Mouse (Mus musculus) forebrain, embryonic 10.5 days (tissue): ENCODE data around the gene Eri2. TPM values are rescaled to one million over a fixed set of nuclear protein-coding genes. Genes with fewer than 3 reads are reported as not detected.

ENCODE experiments used
- DNase-seq: peaks from one replicate; pipeline ENCODE4 v3.0.0-alpha.2; 2017; ENCODE audit warnings: low spot score; ENCODE audit errors: extremely low spot score
- H3K27ac ChIP-seq: fragments of 300-500 bp; sonication (generic); 2 replicates; pipeline ENCODE4 v1.5.1; 2016; ENCODE audit warnings: mild to moderate bottlenecking
- H3K27me3 ChIP-seq: fragments of 300-500 bp; sonication (generic); 2 replicates; pipeline ENCODE4 v1.6.1; 2016; ENCODE audit warnings: mild to moderate bottlenecking; ENCODE audit not compliant: poor library complexity, severe bottlenecking
- H3K36me3 ChIP-seq: fragments of 300-500 bp; sonication (generic); replicated peaks from 2 replicates; pipeline ENCODE4 v1.6.1; 2016; ENCODE audit warnings: mild to moderate bottlenecking, moderate library complexity
- H3K4me1 ChIP-seq: fragments of 300-500 bp; sonication (generic); 2 replicates; pipeline ENCODE4 v1.6.1; 2016
- H3K4me3 ChIP-seq: fragments of 300-500 bp; sonication (generic); 2 replicates; pipeline ENCODE4 v1.5.1; 2016; ENCODE audit warnings: mild to moderate bottlenecking, moderate library complexity
- H3K9me3 ChIP-seq: fragments of 300-500 bp; sonication (generic); 2 replicates; pipeline ENCODE4 v1.6.1; 2016; ENCODE audit warnings: mild to moderate bottlenecking, moderate library complexity
- WGBS: fragments of 180-500 bp; shearing (Covaris S2); methylation state at CpG from one replicate; pipeline ENCODE4 v1.1.7; 2016; 5-methylcytosine and 5-hydroxymethylcytosine counted together
- polyA plus RNA-seq: library from polyadenylated mRNA; unstranded; fragments of >200 nt; fragmentation: Nextera tagmentation; extraction: Ambion mirVana; gene quantifications from 2 replicates; pipeline ENCODE4 v1.2.1, GENCODE M21; 2016

Eri2 gene
- polyA plus RNA-seq: 34.6 and 36.0 TPM in 2 replicates

- peak; percentile 94 for DNase-seq
- Histone ChIP-seq H3K9me3 (no peaks in the 10 kb centered on the region), H3K4me3 (peak within 1 kb of the TSS; percentile 76), H3K27me3 (no peaks in the 10 kb centered on the region), H3K27ac (peak within 1 kb of the TSS; percentile 94), H3K4me1 (peaks cover 25% of the 10 kb centered on the region), H3K36me3 (peaks cover 36% of the 10 kb centered on the region)
- under 1% methylated on average over 53 of the region's 53 CpGs for WGBS
Measured at GRCm38 (mm10) chr7:119793586-119794250, at the start of gene Eri2, which contains the start of gene Rexo5. Gene Eri2 (minus strand): TSS chr7:119794058. Gene Rexo5 (plus strand): TSS chr7:119794006.

GRCm38 (mm10) chr7:119841820-119842449, 48.1 kb upstream of the Eri2 start:
- Histone ChIP-seq H3K4me1 (no peaks in the 10 kb centered on the region), H3K27ac (no peak overlapping the region), H3K9me3 (no peaks in the 10 kb centered on the region), H3K36me3 (peaks cover 53% of the 10 kb centered on the region), H3K4me3 (no peak overlapping the region), H3K27me3 (no peaks in the 10 kb centered on the region)
- DNase-seq: no peak
- WGBS: 95% methylated on average over 4 of the region's 4 CpGs

- Histone ChIP-seq H3K4me1 (no peaks in the 10 kb centered on the region), H3K9me3 (no peaks in the 10 kb centered on the region), H3K27me3 (no peaks in the 10 kb centered on the region), H3K27ac (no peak overlapping the region), H3K36me3 (peaks cover 57% of the 10 kb centered on the region), H3K4me3 (no peak overlapping the region)
- no peak for DNase-seq
- WGBS: 93% methylated on average over 4 of the region's 4 CpGs
Measured at GRCm38 (mm10) chr7:119835996-119836777, 42.3 kb upstream of the Eri2 start.

- WGBS: 94% methylated on average over 1 of the region's 1 CpGs
- Histone ChIP-seq H3K9me3 (no peaks in the 10 kb centered on the region), H3K27ac (no peak overlapping the region), H3K4me3 (no peak overlapping the region), H3K36me3 (peaks cover 57% of the 10 kb centered on the region), H3K4me1 (no peaks in the 10 kb centered on the region), H3K27me3 (no peaks in the 10 kb centered on the region)
- DNase-seq: no peak
Measured at GRCm38 (mm10) chr7:119835371-119835770, 41.5 kb upstream of the Eri2 start.

- Histone ChIP-seq H3K4me1 (no peaks in the 10 kb centered on the region), H3K27ac (no peak overlapping the region), H3K9me3 (no peaks in the 10 kb centered on the region), H3K27me3 (no peaks in the 10 kb centered on the region), H3K36me3 (peaks cover 84% of the 10 kb centered on the region), H3K4me3 (no peak overlapping the region)
- 92% methylated on average over 3 of the region's 3 CpGs for WGBS
- DNase-seq: no peak
Measured at GRCm38 (mm10) chr7:119808723-119809122, 14.9 kb upstream of the Eri2 start.

- Histone ChIP-seq H3K9me3 (no peaks in the 10 kb centered on the region), H3K36me3 (peaks cover 74% of the 10 kb centered on the region), H3K4me3 (no peak overlapping the region), H3K4me1 (no peaks in the 10 kb centered on the region), H3K27me3 (no peaks in the 10 kb centered on the region), H3K27ac (no peak overlapping the region)
- no peak for DNase-seq
- WGBS: 96% methylated on average over 5 of the region's 5 CpGs
Measured at GRCm38 (mm10) chr7:119807396-119807795, 13.5 kb upstream of the Eri2 start.

GRCm38 (mm10) chr7:119800991-119801390, 7.1 kb upstream of the Eri2 start:
- H3K36me3 ChIP-seq: peaks cover 43% of the 10 kb centered on the region
- 89% methylated on average over 3 of the region's 3 CpGs for WGBS
- H3K4me3 ChIP-seq: no peak overlapping the region
- H3K9me3 ChIP-seq: no peaks in the 10 kb centered on the region
- H3K27me3 ChIP-seq: no peaks in the 10 kb centered on the region
- no peak for DNase-seq
- H3K4me1 ChIP-seq: no peaks in the 10 kb centered on the region
- no peak overlapping the region for H3K27ac ChIP-seq

GRCm38 (mm10) chr7:119800488-119800887, 6.6 kb upstream of the Eri2 start:
- H3K9me3 ChIP-seq: no peaks in the 10 kb centered on the region
- H3K27ac ChIP-seq: no peak overlapping the region
- H3K4me3 ChIP-seq: no peak overlapping the region
- WGBS: 99% methylated on average over 3 of the region's 3 CpGs
- H3K4me1 ChIP-seq: no peaks in the 10 kb centered on the region; the same call in 1 of the 2 replicates
- H3K27me3 ChIP-seq: no peaks in the 10 kb centered on the region
- peaks cover 38% of the 10 kb centered on the region for H3K36me3 ChIP-seq
- no peak for DNase-seq

GRCm38 (mm10) chr7:119795311-119795710, 1.5 kb upstream of the Eri2 start:
- no peak for DNase-seq

GRCm38 (mm10) chr7:119794251-119794638, 387 bp upstream of the Eri2 start:
- no peak for DNase-seq
- WGBS: 0% methylated on average over 20 of the region's 21 CpGs
- peak overlapping the region; percentile 76 for H3K4me3 ChIP-seq
- peaks cover 25% of the 10 kb centered on the region for H3K4me1 ChIP-seq
- no peaks in the 10 kb centered on the region for H3K9me3 ChIP-seq
- peak overlapping the region; percentile 94 for H3K27ac ChIP-seq
- H3K36me3 ChIP-seq: peaks cover 35% of the 10 kb centered on the region
- H3K27me3 ChIP-seq: no peaks in the 10 kb centered on the region

More at GRCm38 (mm10) chr7:119795311-119795710, 1.5 kb upstream of the Eri2 start:
- peaks cover 29% of the 10 kb centered on the region for H3K36me3 ChIP-seq
- H3K9me3 ChIP-seq: no peaks in the 10 kb centered on the region
- peaks cover 25% of the 10 kb centered on the region for H3K4me1 ChIP-seq
- H3K27ac ChIP-seq: no peak overlapping the region
- H3K4me3 ChIP-seq: peak overlapping the region; percentile 76
- no peaks in the 10 kb centered on the region for H3K27me3 ChIP-seq

GRCm38 (mm10) chr7:119789024-119789423, 4.8 kb downstream of the Eri2 start:
- H3K27ac ChIP-seq: no peak overlapping the region
- H3K4me1 ChIP-seq: peaks cover 11% of the 10 kb centered on the region
- WGBS: 93% methylated on average over 3 of the region's 3 CpGs
- no peak for DNase-seq
- H3K36me3 ChIP-seq: peaks cover 81% of the 10 kb centered on the region
- H3K4me3 ChIP-seq: no peak overlapping the region
- no peaks in the 10 kb centered on the region for H3K27me3 ChIP-seq
- no peaks in the 10 kb centered on the region for H3K9me3 ChIP-seq

GRCm38 (mm10) chr7:119784908-119785307, 8.9 kb downstream of the Eri2 start:
- H3K4me3 ChIP-seq: no peak overlapping the region
- no peaks in the 10 kb centered on the region for H3K9me3 ChIP-seq
- H3K27ac ChIP-seq: no peak overlapping the region
- H3K4me1 ChIP-seq: no peaks in the 10 kb centered on the region
- peaks cover 77% of the 10 kb centered on the region for H3K36me3 ChIP-seq
- WGBS: 96% methylated on average over 5 of the region's 5 CpGs
- DNase-seq: no peak
- no peaks in the 10 kb centered on the region for H3K27me3 ChIP-seq

- H3K4me3 ChIP-seq: no peak overlapping the region
- DNase-seq: no peak
- H3K9me3 ChIP-seq: no peaks in the 10 kb centered on the region
- no peaks in the 10 kb centered on the region for H3K4me1 ChIP-seq
- H3K27ac ChIP-seq: no peak overlapping the region
- peaks cover 62% of the 10 kb centered on the region for H3K36me3 ChIP-seq
- no peaks in the 10 kb centered on the region for H3K27me3 ChIP-seq
- WGBS: 96% methylated on average over 2 of the region's 2 CpGs
Measured at GRCm38 (mm10) chr7:119783453-119783852, 10.4 kb downstream of the Eri2 start.
